Mouse (Mus musculus): ENCODE results near the gene Bex3.

GRCm38 (mm10) chrX:136275386-136275785 is 5.3 kb downstream of the Bex3 start:
- TF ChIP-seq CTCF (IDR thresholded peaks at IDR 0.05; ENCODE audit: low read depth) (no peak), EP300 (IDR thresholded peaks at IDR 0.05; ENCODE audit: low read depth) (no peak)

Data from heart, postnatal 0 days (tissue).